Mouse (Mus musculus): Measurements from ENCODE around the gene Sfpq. TPM values are rescaled to one million over a fixed set of nuclear protein-coding genes. Genes with fewer than 3 reads are reported as not detected.
A peak's percentile ranks its signal among the peaks of the same experiment; 100 is the strongest.
"Not testable (repeated sequence)": the region's sequence is repeated elsewhere in the genome, so short reads cannot be mapped to it uniquely, and the experiment has no call there.

Sfpq gene
- polyA plus RNA-seq (2012; rRNA removed) (36.8 and 89.3 TPM in 2 replicates), polyA plus RNA-seq (2014; fragmentation: Nextera tagmentation; extraction: Ambion mirVana) (34.6 and 35.5 TPM in 2 replicates)

DNA sequence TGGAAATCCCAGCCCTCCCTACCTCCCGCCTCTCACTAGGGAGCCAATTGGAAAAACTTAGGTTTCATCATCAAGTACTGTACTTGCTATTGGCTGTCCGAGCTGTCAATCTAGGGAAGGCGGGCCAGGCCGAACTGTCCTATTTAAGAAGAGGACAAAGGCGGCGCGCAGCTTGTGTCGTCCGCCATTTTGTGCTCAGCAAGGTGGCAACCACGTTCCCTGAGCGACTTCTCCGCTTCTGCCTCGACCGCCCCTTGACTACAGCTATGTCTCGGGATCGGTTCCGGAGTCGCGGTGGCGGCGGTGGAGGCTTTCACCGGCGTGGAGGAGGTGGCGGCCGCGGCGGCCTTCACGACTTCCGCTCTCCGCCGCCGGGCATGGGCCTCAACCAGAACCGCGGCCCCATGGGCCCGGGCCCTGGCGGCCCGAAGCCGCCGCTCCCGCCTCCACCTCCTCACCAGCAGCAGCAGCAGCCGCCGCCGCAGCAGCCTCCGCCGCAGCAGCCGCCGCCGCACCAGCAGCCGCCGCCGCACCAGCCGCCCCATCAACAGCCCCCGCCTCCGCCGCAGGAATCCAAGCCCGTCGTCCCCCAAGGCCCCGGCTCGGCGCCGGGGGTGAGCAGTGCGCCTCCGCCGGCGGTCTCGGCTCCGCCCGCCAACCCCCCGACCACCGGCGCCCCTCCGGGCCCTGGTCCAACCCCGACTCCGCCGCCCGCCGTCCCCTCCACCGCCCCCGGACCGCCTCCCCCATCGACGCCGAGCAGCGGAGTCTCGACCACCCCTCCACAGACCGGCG is at the start of gene Sfpq:
Gene Sfpq (plus strand): TSS at position 174 of the 795 bp plus-strand sequence.
- peak; percentile 99 to 100 (median 99) for DNase-seq (ENCODE audit: low read depth in 3 of 3, low spot score in 3 of 3)
- WGBS (ENCODE audit: insufficient replicate concordance): under 1% methylated on average over 72 of the region's 87 CpGs

DNA sequence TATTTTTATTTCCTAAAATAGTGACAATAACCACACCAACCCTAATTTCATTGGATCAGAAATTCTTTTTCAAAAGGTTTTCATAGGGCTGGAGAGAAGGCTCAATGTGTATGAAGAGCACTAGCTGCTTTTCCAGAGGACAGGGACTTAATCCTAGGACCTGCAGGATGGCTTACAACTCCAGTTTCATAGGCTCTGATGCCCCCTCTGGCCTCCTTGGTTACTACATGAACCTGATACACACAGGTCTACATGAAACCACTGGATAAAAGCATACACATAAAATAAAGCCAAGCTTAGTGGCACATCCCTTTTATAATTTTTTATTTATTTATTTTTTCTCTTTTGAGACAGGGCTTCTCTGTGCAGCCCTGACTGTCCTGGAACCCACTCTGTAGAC is 43.7 kb upstream of the Sfpq start:
- H3K27me3 ChIP-seq (ENCODE audit: control insufficient read depth, insufficient read depth, low read length): no peaks in the 10 kb centered on the region
- no peaks in the 10 kb centered on the region for H3K9me3 ChIP-seq (ENCODE audit: control insufficient read depth, low read length)
- H3K4me3 ChIP-seq (ENCODE audit: insufficient read depth in 1 of 2, low read depth in 2 of 2, low read length in 2 of 2): no peak overlapping the region
- H3K4me2 ChIP-seq (ENCODE audit: low read depth): no peak overlapping the region
- no peaks in the 10 kb centered on the region for H3K36me3 ChIP-seq (replicated peaks; ENCODE audit: control insufficient read depth, insufficient read depth, low read depth)
- DNase-seq (ENCODE audit: low read depth in 3 of 3, low spot score in 3 of 3) (peak in 1 of 3 experiments; percentile 29), ATAC-seq (ENCODE audit: insufficient read depth) (no peak)
- no peak overlapping the region for H3K9ac ChIP-seq (replicated peaks)
- no peak overlapping the region for H3K27ac ChIP-seq
- no peak for TF ChIP-seq EP300 (IDR thresholded peaks at IDR 0.05; ENCODE audit: low read depth)
- peak; percentile 45 for TF ChIP-seq CTCF (IDR thresholded peaks at IDR 0.05; ENCODE audit: low read depth)
- no peaks in the 10 kb centered on the region for H3K4me1 ChIP-seq (replicated peaks; ENCODE audit: control insufficient read depth in 2 of 2, insufficient read depth in 2 of 2, low read length in 1 of 2)

More for the DNA sequence above, at the start of gene Sfpq:
- no peaks in the 10 kb centered on the region for H3K9me3 ChIP-seq (ENCODE audit: control insufficient read depth, low read length)
- peak within 1 kb of the TSS; percentile 83 to 94 for H3K4me3 ChIP-seq (ENCODE audit: insufficient read depth in 1 of 2, low read depth in 2 of 2, low read length in 2 of 2)
- peak; percentile 95 for ATAC-seq (ENCODE audit: insufficient read depth)
- H3K27me3 ChIP-seq (ENCODE audit: control insufficient read depth, insufficient read depth, low read length): no peaks in the 10 kb centered on the region
- H3K27ac ChIP-seq: peak within 1 kb of the TSS; percentile 83
- 0 out of 2 replicates have a peak, but pooled peaks have one; percentile 16 for TF ChIP-seq CTCF (IDR thresholded peaks at IDR 0.05; ENCODE audit: low read depth)
- TF ChIP-seq EP300 (IDR thresholded peaks at IDR 0.05; ENCODE audit: low read depth): peak; percentile 18
- peaks cover 11 to 23% of the 10 kb centered on the region in 2 experiments for H3K4me1 ChIP-seq (replicated peaks; ENCODE audit: control insufficient read depth in 2 of 2, insufficient read depth in 2 of 2, low read length in 1 of 2)
- H3K9ac ChIP-seq (replicated peaks): peak within 1 kb of the TSS; percentile 97
- H3K4me2 ChIP-seq (ENCODE audit: low read depth): peak within 1 kb of the TSS; percentile 98
- H3K36me3 ChIP-seq (replicated peaks; ENCODE audit: control insufficient read depth, insufficient read depth, low read depth): peaks cover 41% of the 10 kb centered on the region

DNA sequence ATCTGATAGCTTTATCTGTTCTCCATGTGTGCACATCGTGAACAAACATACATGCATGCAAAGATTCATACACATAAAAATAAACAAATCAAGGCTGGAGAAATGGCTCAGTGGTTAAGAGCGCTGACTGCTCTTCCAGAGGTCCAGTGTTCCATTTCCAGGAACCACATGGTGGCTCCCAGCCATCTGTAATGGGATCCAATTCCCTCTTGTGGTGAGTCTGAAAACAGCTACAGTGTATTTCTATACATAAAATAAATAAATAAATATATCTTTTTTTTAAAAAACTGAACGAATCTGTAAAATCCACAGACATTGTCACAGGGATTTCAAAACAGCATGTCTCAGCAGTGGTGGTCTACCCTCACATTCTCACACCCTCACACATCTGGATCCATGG is 42.4 kb upstream of the Sfpq start:
- H3K4me1 ChIP-seq (replicated peaks; ENCODE audit: control insufficient read depth in 2 of 2, insufficient read depth in 2 of 2, low read length in 1 of 2): no peaks in the 10 kb centered on the region
- 68% methylated on average over 3 of the region's 3 CpGs for WGBS (ENCODE audit: insufficient replicate concordance)
- DNase-seq (ENCODE audit: low read depth in 3 of 3, low spot score in 3 of 3): no peak

DNA sequence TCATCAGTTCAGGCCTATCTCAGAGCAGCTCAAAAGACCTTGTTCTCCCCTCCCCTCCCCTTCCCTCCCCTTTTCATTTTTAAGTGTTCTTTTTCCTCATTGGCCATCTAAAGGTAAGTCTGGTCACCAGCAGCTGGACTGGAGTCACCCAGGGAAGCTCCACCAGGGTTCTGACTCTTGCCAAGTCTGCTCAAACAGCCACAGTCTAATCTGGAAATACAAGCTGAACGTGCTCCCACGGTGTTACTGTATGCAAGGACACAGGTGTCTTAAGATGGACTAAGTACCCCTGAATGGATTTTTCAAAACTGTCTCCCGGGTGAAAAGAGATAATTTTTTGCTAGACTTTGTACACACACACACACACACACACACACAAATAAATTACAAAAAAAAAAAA is 37.8 kb upstream of the Sfpq start:
- no peak for TF ChIP-seq EP300 (IDR thresholded peaks at IDR 0.05; ENCODE audit: low read depth)
- TF ChIP-seq CTCF (IDR thresholded peaks at IDR 0.05; ENCODE audit: low read depth): no peak
- no peak for DNase-seq (ENCODE audit: low read depth in 3 of 3, low spot score in 3 of 3)
- WGBS (ENCODE audit: insufficient replicate concordance): 51% methylated on average over 3 of the region's 3 CpGs

More for the DNA sequence above, 42.4 kb upstream of the Sfpq start:
- Histone ChIP-seq H3K9me3 (ENCODE audit: control insufficient read depth, low read length) (no peaks in the 10 kb centered on the region), H3K4me3 (ENCODE audit: insufficient read depth in 1 of 2, low read depth in 2 of 2, low read length in 2 of 2) (no peak overlapping the region), H3K4me2 (ENCODE audit: low read depth) (no peak overlapping the region), H3K9ac (replicated peaks) (no peak overlapping the region), H3K27ac (no peak overlapping the region), H3K27me3 (ENCODE audit: control insufficient read depth, insufficient read depth, low read length) (no peaks in the 10 kb centered on the region), H3K36me3 (replicated peaks; ENCODE audit: control insufficient read depth, insufficient read depth, low read depth) (no peaks in the 10 kb centered on the region)
- ATAC-seq (ENCODE audit: insufficient read depth): no peak
- TF ChIP-seq CTCF (IDR thresholded peaks at IDR 0.05; ENCODE audit: low read depth): no peak

DNA sequence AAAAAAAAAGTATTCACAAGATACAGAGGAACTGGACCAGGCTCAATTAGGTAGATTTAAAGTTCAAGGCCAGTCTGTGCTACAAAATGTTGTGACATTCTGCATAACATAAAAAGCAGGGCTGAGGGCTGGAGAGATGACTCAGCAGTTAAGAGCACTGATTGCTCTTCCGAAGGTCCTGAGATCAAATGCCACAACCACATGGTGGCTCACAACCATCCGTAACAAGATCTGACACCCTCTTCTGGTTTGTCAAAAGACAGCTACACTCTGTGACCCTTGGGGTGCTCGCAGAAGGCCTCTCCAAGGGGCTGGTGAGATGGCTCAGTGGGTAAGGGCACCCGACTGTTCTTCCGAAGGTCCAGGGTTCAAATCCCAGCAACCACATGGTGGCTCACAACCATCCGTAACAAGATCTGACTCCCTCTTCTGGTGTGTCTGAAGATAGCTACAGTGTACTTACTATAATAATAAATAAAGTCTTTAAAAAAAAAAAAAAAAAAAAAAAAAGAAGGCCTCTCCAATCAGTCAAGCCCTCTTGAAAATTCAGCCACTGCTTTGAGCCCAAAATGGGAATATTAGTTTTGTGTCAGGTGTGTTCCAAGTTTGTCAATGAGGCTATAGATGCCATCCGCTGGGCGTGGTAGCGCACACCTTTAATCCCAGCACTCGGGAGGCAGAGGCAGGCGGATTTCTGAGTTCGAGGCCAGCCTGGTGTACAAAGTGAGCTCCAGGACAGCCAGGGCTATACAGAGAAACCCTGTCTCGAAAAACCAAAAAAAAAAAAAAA is 37.2 kb upstream of the Sfpq start:
- 66% methylated on average over 11 of the region's 13 CpGs for WGBS (ENCODE audit: insufficient replicate concordance)
- DNase-seq (ENCODE audit: low read depth in 3 of 3, low spot score in 3 of 3): not testable (repeated sequence)

More for the DNA sequence above, 37.8 kb upstream of the Sfpq start:
- no peaks in the 10 kb centered on the region for H3K36me3 ChIP-seq (replicated peaks; ENCODE audit: control insufficient read depth, insufficient read depth, low read depth)
- no peak for ATAC-seq (ENCODE audit: insufficient read depth)
- no peak overlapping the region for H3K27ac ChIP-seq
- H3K4me3 ChIP-seq (ENCODE audit: insufficient read depth in 1 of 2, low read depth in 2 of 2, low read length in 2 of 2): no peak overlapping the region
- H3K9ac ChIP-seq (replicated peaks): no peak overlapping the region
- H3K27me3 ChIP-seq (ENCODE audit: control insufficient read depth, insufficient read depth, low read length): no peaks in the 10 kb centered on the region
- H3K9me3 ChIP-seq (ENCODE audit: control insufficient read depth, low read length): no peaks in the 10 kb centered on the region
- H3K4me1 ChIP-seq (replicated peaks; ENCODE audit: control insufficient read depth in 2 of 2, insufficient read depth in 2 of 2, low read length in 1 of 2): no peaks in the 10 kb centered on the region
- no peak overlapping the region for H3K4me2 ChIP-seq (ENCODE audit: low read depth)

More for the DNA sequence above, 37.2 kb upstream of the Sfpq start:
- not testable (repeated sequence) for H3K27me3 ChIP-seq (ENCODE audit: control insufficient read depth, insufficient read depth, low read length); H3K4me2 ChIP-seq (ENCODE audit: low read depth); H3K9me3 ChIP-seq (ENCODE audit: control insufficient read depth, low read length); H3K27ac ChIP-seq; H3K4me1 ChIP-seq (replicated peaks; ENCODE audit: control insufficient read depth in 2 of 2, insufficient read depth in 2 of 2, low read length in 1 of 2); H3K36me3 ChIP-seq (replicated peaks; ENCODE audit: control insufficient read depth, insufficient read depth, low read depth); H3K9ac ChIP-seq (replicated peaks); H3K4me3 ChIP-seq (ENCODE audit: insufficient read depth in 1 of 2, low read depth in 2 of 2, low read length in 2 of 2); ATAC-seq (ENCODE audit: insufficient read depth)

Data from liver, embryonic 14.5 days (tissue).